Mouse (Mus musculus): ENCODE results near the gene Psrc1. TPM values are rescaled to one million over a fixed set of nuclear protein-coding genes. Genes with fewer than 3 reads are reported as not detected.

Psrc1 gene
- polyA plus RNA-seq, 1 experiment from 2014 or later: 23.7 TPM

DNA sequence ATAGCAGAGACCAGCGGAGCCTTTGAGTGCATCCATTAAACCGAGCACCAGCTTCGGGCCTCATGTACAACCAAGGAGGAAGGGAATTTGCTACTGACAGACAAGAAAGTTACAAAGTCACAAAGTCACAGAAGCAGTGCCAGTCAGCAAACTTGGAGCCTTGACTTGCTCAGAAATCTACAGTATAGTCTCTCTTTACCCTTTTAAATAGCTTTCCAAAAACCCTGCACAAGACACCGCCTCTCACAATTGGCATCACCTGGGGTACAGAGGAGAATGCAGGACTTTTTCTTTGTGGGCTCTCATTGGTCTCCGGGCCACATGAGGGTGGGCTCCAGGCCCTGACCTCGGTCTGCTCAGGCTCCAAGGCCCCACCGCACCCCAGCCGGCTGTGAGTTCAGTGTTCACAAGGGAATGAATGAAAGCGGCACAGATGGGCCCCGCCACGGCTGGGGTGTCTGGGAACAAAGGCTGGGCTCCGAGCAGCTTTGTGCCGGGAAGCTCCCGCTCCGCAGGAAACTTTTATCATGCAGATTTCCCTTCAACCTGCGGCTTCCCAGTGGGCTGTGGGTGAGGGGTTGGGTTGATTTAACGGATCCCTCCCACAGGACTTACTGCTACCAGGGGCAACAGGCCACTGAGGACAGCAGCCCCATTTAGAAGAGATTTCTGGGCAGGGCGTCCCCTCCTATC lies 49.7 kb downstream of the Psrc1 start:
- Histone ChIP-seq H3K4me3 (replicated peaks) (no peak overlapping the region), H3K4me1 (replicated peaks) (peaks cover 64% of the 10 kb centered on the region), H3K4me2 (replicated peaks) (peak overlapping the region; percentile 13; the same call in 1 of the 2 replicates), H3K27me3 (no peaks in the 10 kb centered on the region), H3K9me3 (no peaks in the 10 kb centered on the region), H3K27ac (peak overlapping the region; percentile 91), H3K9ac (replicated peaks) (peak overlapping the region; percentile 47; the same call in 1 of the 2 replicates), H3K36me3 (peaks cover 54% of the 10 kb centered on the region)
- ATAC-seq: peak; percentile 95
- 4% methylated on average over 18 of the region's 18 CpGs for WGBS

DNA sequence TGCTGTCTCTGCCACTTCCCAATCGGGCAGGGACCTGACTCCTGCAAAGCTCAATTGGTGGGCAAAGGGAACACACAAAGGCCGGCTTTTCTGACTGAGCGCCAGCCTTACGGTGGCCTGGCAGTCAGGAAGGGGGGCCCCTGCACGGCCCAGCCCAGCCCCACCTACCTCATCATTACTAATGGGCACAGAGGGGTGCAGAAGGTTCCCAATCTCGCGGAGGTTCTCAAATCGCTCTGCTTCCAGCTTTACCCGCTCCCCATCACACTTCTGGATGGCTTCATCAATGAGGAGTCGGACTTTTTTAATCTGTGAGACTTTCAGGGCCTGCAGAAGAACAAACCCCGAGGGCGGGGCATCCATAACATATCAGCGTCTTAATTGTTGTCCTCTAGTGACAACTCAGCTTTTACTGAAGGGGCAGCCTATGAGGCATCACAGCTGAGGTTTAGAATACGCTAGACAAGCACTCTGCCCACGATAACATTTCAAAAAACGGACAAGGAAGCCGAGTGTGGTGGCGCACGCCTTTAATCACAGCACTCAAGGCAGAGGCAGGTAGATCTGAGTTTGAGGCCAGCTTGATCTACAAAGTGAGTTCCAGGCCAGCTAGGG lies 50.3 kb downstream of the Psrc1 start:
- H3K4me3 ChIP-seq (replicated peaks): no peak overlapping the region
- H3K27ac ChIP-seq: peak overlapping the region; percentile 91
- WGBS: 7% methylated on average over 19 of the region's 19 CpGs
- no peaks in the 10 kb centered on the region for H3K27me3 ChIP-seq
- peak; percentile 5 for ATAC-seq
- peak overlapping the region; percentile 47; the same call in 1 of the 2 replicates for H3K9ac ChIP-seq (replicated peaks)
- H3K4me1 ChIP-seq (replicated peaks): peaks cover 64% of the 10 kb centered on the region
- H3K4me2 ChIP-seq (replicated peaks): peak overlapping the region; percentile 13
- peaks cover 50% of the 10 kb centered on the region for H3K36me3 ChIP-seq
- H3K9me3 ChIP-seq: no peaks in the 10 kb centered on the region

DNA sequence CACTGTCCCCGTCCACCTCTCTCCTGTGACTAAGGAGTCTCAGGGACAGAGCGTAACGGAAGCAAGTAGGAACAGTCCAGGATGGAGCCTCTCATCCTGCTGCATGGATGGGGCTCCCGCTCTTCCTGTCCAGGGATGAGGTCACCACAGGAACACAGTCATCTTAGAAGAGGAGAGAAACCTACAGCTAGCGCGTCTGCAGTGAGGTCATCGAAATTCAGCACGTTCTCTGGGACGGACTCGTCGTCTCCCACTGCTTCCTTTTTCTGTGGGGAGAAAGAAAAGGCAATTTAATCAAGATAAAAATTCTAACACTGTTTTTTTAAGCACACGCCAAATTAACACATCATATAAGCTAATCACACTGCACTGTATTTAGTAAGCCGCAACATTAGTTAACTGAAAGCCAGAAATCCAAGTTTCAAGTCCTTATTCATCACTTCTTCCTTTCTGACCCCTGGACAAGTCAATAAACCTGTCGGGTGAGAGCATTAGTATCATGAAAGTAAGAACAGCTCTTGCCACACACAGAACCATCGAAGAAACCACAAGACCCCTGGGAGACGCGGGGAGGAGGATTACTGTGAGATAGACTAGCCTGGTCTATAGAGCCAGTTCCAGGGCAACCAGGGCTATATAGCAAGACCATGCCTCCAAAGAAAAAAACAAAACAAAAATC lies 52.2 kb downstream of the Psrc1 start:
- peaks cover 67% of the 10 kb centered on the region for H3K4me1 ChIP-seq (replicated peaks)
- ATAC-seq: no peak
- H3K9me3 ChIP-seq: no peaks in the 10 kb centered on the region
- 69% methylated on average over 17 of the region's 17 CpGs for WGBS
- H3K27me3 ChIP-seq: no peaks in the 10 kb centered on the region
- H3K4me2 ChIP-seq (replicated peaks): no peak overlapping the region
- peak overlapping the region; percentile 91 for H3K27ac ChIP-seq
- H3K4me3 ChIP-seq (replicated peaks): no peak overlapping the region
- peaks cover 41% of the 10 kb centered on the region for H3K36me3 ChIP-seq
- H3K9ac ChIP-seq (replicated peaks): no peak overlapping the region

DNA sequence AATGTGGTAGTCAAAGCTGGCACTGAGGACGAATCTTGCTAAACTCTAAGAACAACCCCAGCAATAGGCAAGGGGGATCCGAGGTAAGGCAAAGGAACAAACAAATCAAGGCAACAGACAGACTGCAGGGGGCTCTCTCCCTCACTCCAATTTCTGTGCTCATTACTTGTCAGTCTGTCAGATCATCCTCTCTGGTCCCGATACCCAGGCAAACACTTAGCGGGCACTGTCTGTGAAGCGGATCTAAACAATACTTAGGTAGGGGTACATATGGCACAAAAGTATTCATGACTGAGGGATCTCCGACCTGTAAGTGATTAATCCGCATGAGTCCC lies 52.7 kb downstream of the Psrc1 start:
- H3K36me3 ChIP-seq: peaks cover 36% of the 10 kb centered on the region
- no peak overlapping the region for H3K4me3 ChIP-seq (replicated peaks)
- no peak overlapping the region for H3K9ac ChIP-seq (replicated peaks)
- H3K4me2 ChIP-seq (replicated peaks): no peak overlapping the region
- no peaks in the 10 kb centered on the region for H3K27me3 ChIP-seq
- 0 out of 2 replicates have a peak overlapping the region, but pooled peaks have one; percentile 3 for H3K27ac ChIP-seq
- 58% methylated on average over 7 of the region's 7 CpGs for WGBS
- H3K9me3 ChIP-seq: no peaks in the 10 kb centered on the region
- H3K4me1 ChIP-seq (replicated peaks): peaks cover 67% of the 10 kb centered on the region
- no peak for ATAC-seq

Other genes with a start within 250 kb of the Psrc1 start
- gene Gnai3, start 237.7 kb upstream of the Psrc1 start, polyA plus RNA-seq (2015; fragmentation: Nextera tagmentation; extraction: Ambion mirVana): 148 and 152 TPM in 2 replicates
- gene Gpr61, start 229.0 kb upstream of the Psrc1 start, polyA plus RNA-seq (2015; fragmentation: Nextera tagmentation; extraction: Ambion mirVana): 2.0 and 2.1 TPM in 2 replicates
- 9.9 and 11.0 TPM in 2 replicates for gene Amigo1, start 197.5 kb upstream of the Psrc1 start, polyA plus RNA-seq (2015; fragmentation: Nextera tagmentation; extraction: Ambion mirVana)
- gene Cyb561d1, start 182.6 kb upstream of the Psrc1 start, polyA plus RNA-seq (2015; fragmentation: Nextera tagmentation; extraction: Ambion mirVana): 4.3 and 5.6 TPM in 2 replicates
- gene Atxn7l2, start 172.9 kb upstream of the Psrc1 start, polyA plus RNA-seq (2015; fragmentation: Nextera tagmentation; extraction: Ambion mirVana): 27.8 and 28.8 TPM in 2 replicates
- gene Sypl2, start 157.2 kb upstream of the Psrc1 start, polyA plus RNA-seq (2015; fragmentation: Nextera tagmentation; extraction: Ambion mirVana): 0.92 and 0.95 TPM in 2 replicates
- 242 and 257 TPM in 2 replicates for gene Psma5, start 126.9 kb upstream of the Psrc1 start, polyA plus RNA-seq (2015; fragmentation: Nextera tagmentation; extraction: Ambion mirVana)
- 14.9 and 18.3 TPM in 2 replicates for gene Sort1, start 99.8 kb upstream of the Psrc1 start, polyA plus RNA-seq (2015; fragmentation: Nextera tagmentation; extraction: Ambion mirVana)
- not detected in 2 replicates for gene Mybphl, start 18.9 kb upstream of the Psrc1 start, polyA plus RNA-seq (2015; fragmentation: Nextera tagmentation; extraction: Ambion mirVana)
- gene Celsr2, start 31.7 kb downstream of the Psrc1 start, polyA plus RNA-seq (2015; fragmentation: Nextera tagmentation; extraction: Ambion mirVana): 56.5 and 65.5 TPM in 2 replicates
- gene Sars, start 61.4 kb downstream of the Psrc1 start, polyA plus RNA-seq (2015; fragmentation: Nextera tagmentation; extraction: Ambion mirVana): 208 and 216 TPM in 2 replicates
- 0.58 and 1.3 TPM in 2 replicates for gene 1700013F07Rik, start 150.3 kb downstream of the Psrc1 start, polyA plus RNA-seq (2015; fragmentation: Nextera tagmentation; extraction: Ambion mirVana)
- gene 5330417C22Rik, start 152.7 kb downstream of the Psrc1 start, polyA plus RNA-seq (2015; fragmentation: Nextera tagmentation; extraction: Ambion mirVana): 7.5 and 9.8 TPM in 2 replicates
- 66.4 and 67.6 TPM in 2 replicates for gene Tmem167b, start 178.6 kb downstream of the Psrc1 start, polyA plus RNA-seq (2015; fragmentation: Nextera tagmentation; extraction: Ambion mirVana)
- gene Taf13, start 187.9 kb downstream of the Psrc1 start, polyA plus RNA-seq (2015; fragmentation: Nextera tagmentation; extraction: Ambion mirVana): 68.8 and 82.1 TPM in 2 replicates
- gene Wdr47, start 207.4 kb downstream of the Psrc1 start, polyA plus RNA-seq (2015; fragmentation: Nextera tagmentation; extraction: Ambion mirVana): 95.9 and 98.5 TPM in 2 replicates